In genomic region chr7:19012025-19012621, GRCm38 (mm10) we compare ENCODE assay signal across 8 mouse cellular contexts. TPM values are rescaled to one million over a fixed set of nuclear protein-coding genes. Genes with fewer than 3 reads are reported as not detected.
DNase-seq lines count a peak whose midpoint lies in the region; ATAC-seq and TF ChIP-seq lines count a peak whose summit lies in the region.

No protein-coding gene starts in this region.

- in situ Hi-C loops in Patski (cut with MboI; ENCODE audit: low pct_unique_long_range_greater_than_20kb) = no loop called here

- no peaks in the 10 kb centered on the region for H3K27me3 ChIP-seq in Patski
- no peaks in the 10 kb centered on the region for H3K27me3 ChIP-seq in heart, embryonic 11.5 days (ENCODE audit: control insufficient read depth, insufficient read depth, low read length)

- CTCF ChIA-PET in Patski (lab: Charles Lee) = interaction anchor here (1.5 kb wide), 1 partner anchor 11 kb away, joined by 3 read pairs; no protein-coding TSS in a partner anchor

- peak overlapping the region; percentile 37 for H3K4me3 ChIP-seq in heart, embryonic 11.5 days (ENCODE audit: low read depth, low read length)

- H3K9me3 ChIP-seq in heart, embryonic 11.5 days (replicated peaks; ENCODE audit: control insufficient read depth, low read length) = no peaks in the 10 kb centered on the region

- H3K4me2 ChIP-seq in heart, embryonic 11.5 days = peak overlapping the region; percentile 84

- POLR2A ChIA-PET in Patski (lab: Charles Lee) = interaction anchor here (0.6 kb wide), 1 partner anchor 550 kb away, joined by 4 read pairs; no protein-coding TSS in a partner anchor

- peak overlapping the region; percentile 75 for H3K9ac ChIP-seq in heart, embryonic 11.5 days (ENCODE audit: low read depth, low read length)

- no peak for ATAC-seq in cerebellum, adult (ENCODE audit: insufficient number of reproducible peaks, low FRiP score, low TSS enrichment)
- peak; percentile 22 for ATAC-seq in Patski
- ATAC-seq in heart, embryonic 11.5 days (replicated peaks; ENCODE audit: insufficient number of reproducible peaks, low FRiP score, low TSS enrichment) = peak; percentile 44; the same call in 1 of the 2 replicates
- peak; percentile 45 for ATAC-seq in megakaryocyte progenitor cell, adult 5-6 weeks (replicated peaks; ENCODE audit: poor library complexity)

- H3K4me1 ChIP-seq in heart, embryonic 11.5 days (ENCODE audit: control insufficient read depth, insufficient read depth, low read length) = peaks cover 9% of the 10 kb centered on the region

- WGBS in heart, embryonic 11.5 days (ENCODE audit: insufficient replicate concordance) = 2% methylated on average over 31 of the region's 31 CpGs

- peak overlapping the region; percentile 50 for H3K27ac ChIP-seq in heart, embryonic 11.5 days (ENCODE audit: low read depth, low read length)

- H3K36me3 ChIP-seq in heart, embryonic 11.5 days (ENCODE audit: control insufficient read depth, insufficient read depth, low read length) = no peaks in the 10 kb centered on the region

- no peak for TF ChIP-seq CTCF in Patski (IDR thresholded peaks at IDR 0.05)

- peak; percentile 51 for DNase-seq in cerebellum, adult 11-12 months
- DNase-seq in Patski (ENCODE audit: low read depth, low spot score) = no peak
- peak; percentile 45 to 69 for DNase-seq in kidney, postnatal 25 days
- DNase-seq in natural killer cell, adult 2 months (ENCODE audit: low spot score in 2 of 2) = no peak
- DNase-seq in layer of hippocampus, postnatal 10 days (ENCODE audit: low spot score in 2 of 2) = no peak

RNA-seq across cellular contexts. Expression of gene Irf2bp1, which starts 8.3 kb away (rescaled TPM):
- 31.5 TPM for polyA plus RNA-seq in Patski (2021)
- polyA plus RNA-seq in heart, embryonic 11.5 days (2014; fragmentation: Nextera tagmentation; extraction: Ambion mirVana) = 13.9 and 14.2 TPM in 2 replicates
- 16.4 and 16.8 TPM in 2 replicates for total RNA-seq in megakaryocyte progenitor cell, adult 5-6 weeks (2015)
- total RNA-seq in megakaryocyte progenitor cell, adult 5-6 weeks (2017) = 12.5 and 13.1 TPM in 2 replicates
- 10 to 100 TPM; 45.5 to 49.7 TPM for total RNA-seq in layer of hippocampus, postnatal 10 days (2021)

RNA-seq across cellular contexts. Expression of gene Foxa3, which starts 11.2 kb away (rescaled TPM):
- polyA plus RNA-seq in Patski (2021) = 0.09 TPM
- polyA plus RNA-seq in heart, embryonic 11.5 days (2014; fragmentation: Nextera tagmentation; extraction: Ambion mirVana) = 0.59 TPM in 1 of 2 replicates, not detected in the other
- not detected in 2 replicates for total RNA-seq in megakaryocyte progenitor cell, adult 5-6 weeks (2015)
- total RNA-seq in megakaryocyte progenitor cell, adult 5-6 weeks (2017) = not detected in 2 replicates
- total RNA-seq in layer of hippocampus, postnatal 10 days (2021) = not detected

RNA-seq across cellular contexts. Expression of gene Sympk, which starts 12.1 kb away (rescaled TPM):
- polyA plus RNA-seq in Patski (2021) = 104 TPM
- 17.6 and 21.4 TPM in 2 replicates for polyA plus RNA-seq in heart, embryonic 11.5 days (2014; fragmentation: Nextera tagmentation; extraction: Ambion mirVana)
- total RNA-seq in megakaryocyte progenitor cell, adult 5-6 weeks (2015) = 58.1 and 74.7 TPM in 2 replicates
- 44.9 and 48.6 TPM in 2 replicates for total RNA-seq in megakaryocyte progenitor cell, adult 5-6 weeks (2017)
- 10 to 100 TPM; 88.4 to 90.2 TPM for total RNA-seq in layer of hippocampus, postnatal 10 days (2021)

RNA-seq across cellular contexts. Expression of gene Mypop, which starts 21.1 kb away (rescaled TPM):
- polyA plus RNA-seq in Patski (2021) = 15.3 TPM
- polyA plus RNA-seq in heart, embryonic 11.5 days (2014; fragmentation: Nextera tagmentation; extraction: Ambion mirVana) = 2.1 and 2.2 TPM in 2 replicates
- total RNA-seq in megakaryocyte progenitor cell, adult 5-6 weeks (2015) = 0.17 TPM in 1 of 2 replicates, not detected in the other
- total RNA-seq in megakaryocyte progenitor cell, adult 5-6 weeks (2017) = not detected in 2 replicates
- total RNA-seq in layer of hippocampus, postnatal 10 days (2021) = 10 to 100 TPM; 28.0 to 29.1 TPM

RNA-seq across cellular contexts. Expression of gene Nanos2, which starts 24.9 kb away (rescaled TPM):
- not detected for polyA plus RNA-seq in Patski (2021)
- polyA plus RNA-seq in heart, embryonic 11.5 days (2014; fragmentation: Nextera tagmentation; extraction: Ambion mirVana) = not detected in 2 replicates
- total RNA-seq in megakaryocyte progenitor cell, adult 5-6 weeks (2015) = not detected in 2 replicates
- not detected in 2 replicates for total RNA-seq in megakaryocyte progenitor cell, adult 5-6 weeks (2017)
- total RNA-seq in layer of hippocampus, postnatal 10 days (2021) = 1 to 10 TPM in 1 of 2 experiments, under 1 TPM in 1; 0.91 to 1.3 TPM

Comparison
In these comparisons a context has a peak if more than half of its experiments do, and no peak if none do; other contexts are left out.
1. DNase-seq: peak in cerebellum, adult 11-12 months (single experiment) and kidney, postnatal 25 days (2 of 2); none in Patski (single experiment), natural killer cell, adult 2 months (0 of 2) and layer of hippocampus, postnatal 10 days (0 of 2).